Mouse (Mus musculus): Measurements from ENCODE around the gene Wipf1. TPM values are rescaled to one million over a fixed set of nuclear protein-coding genes. Genes with fewer than 3 reads are reported as not detected.

The Wipf1 gene
- total RNA-seq, 2 experiments from 2014 or later: 17.4 to 19.8 TPM

- no peak for DNase-seq
- intact Hi-C loops (cut with DNase I; ENCODE audit: low total_unique reads): no loop called here
These were observed 19.0 kb upstream of the Wipf1 start for GRCm38 (mm10) chr2:73548542-73548941.

- DNase-seq: no peak
- intact Hi-C loops (cut with DNase I; ENCODE audit: low total_unique reads): no loop called here
These were observed 17.7 kb upstream of the Wipf1 start for GRCm38 (mm10) chr2:73547256-73547655.

GRCm38 (mm10) chr2:73545556-73545955, 16.0 kb upstream of the Wipf1 start:
- no peak for DNase-seq
- intact Hi-C loops (cut with DNase I; ENCODE audit: low total_unique reads): no loop called here

GRCm38 (mm10) chr2:73540450-73541162, 11.1 kb upstream of the Wipf1 start:
- DNase-seq: no peak
- intact Hi-C loops (cut with DNase I; ENCODE audit: low total_unique reads): no loop called here

GRCm38 (mm10) chr2:73539697-73540096, 10.2 kb upstream of the Wipf1 start:
- DNase-seq: no peak
- intact Hi-C loops (cut with DNase I; ENCODE audit: low total_unique reads): no loop called here

- intact Hi-C loops (cut with DNase I; ENCODE audit: low total_unique reads): no loop called here
- DNase-seq: no peak
These were observed 9.6 kb upstream of the Wipf1 start for GRCm38 (mm10) chr2:73539141-73539540.

GRCm38 (mm10) chr2:73538590-73538989, 9.1 kb upstream of the Wipf1 start:
- intact Hi-C loops (cut with DNase I; ENCODE audit: low total_unique reads): no loop called here
- DNase-seq: no peak

- DNase-seq: no peak
- intact Hi-C loops (cut with DNase I; ENCODE audit: low total_unique reads): no loop called here
These were observed 6.7 kb upstream of the Wipf1 start for GRCm38 (mm10) chr2:73536091-73536783.

- DNase-seq: no peak
- intact Hi-C loops (cut with DNase I; ENCODE audit: low total_unique reads): loop anchor here (5.0 kb wide), 1 partner anchor 42 kb away; no protein-coding TSS in a partner anchor
These were observed 5.2 kb upstream of the Wipf1 start for GRCm38 (mm10) chr2:73534720-73535119.

- intact Hi-C loops (cut with DNase I; ENCODE audit: low total_unique reads): loop anchor here (5.0 kb wide), 1 partner anchor 38 kb away; no protein-coding TSS in a partner anchor
- DNase-seq: no peak
These were observed 953 bp upstream of the Wipf1 start for GRCm38 (mm10) chr2:73530487-73530886.

- intact Hi-C loops (cut with DNase I; ENCODE audit: low total_unique reads): no loop called here
- DNase-seq: peak; percentile 38
These were observed 798 bp downstream of the Wipf1 start for GRCm38 (mm10) chr2:73528516-73529355.

- DNase-seq: no peak
- intact Hi-C loops (cut with DNase I; ENCODE audit: low total_unique reads): no loop called here
These were observed 1.6 kb downstream of the Wipf1 start for GRCm38 (mm10) chr2:73527956-73528355.

GRCm38 (mm10) chr2:73526691-73527090, 2.8 kb downstream of the Wipf1 start:
- DNase-seq: peak; percentile 65

GRCm38 (mm10) chr2:73522891-73523290, 6.6 kb downstream of the Wipf1 start:
- intact Hi-C loops (cut with DNase I; ENCODE audit: low total_unique reads): no loop called here
- DNase-seq: no peak

More at GRCm38 (mm10) chr2:73526691-73527090, 2.8 kb downstream of the Wipf1 start:
- intact Hi-C loops (cut with DNase I; ENCODE audit: low total_unique reads): no loop called here

GRCm38 (mm10) chr2:73522336-73522735, 7.2 kb downstream of the Wipf1 start:
- intact Hi-C loops (cut with DNase I; ENCODE audit: low total_unique reads): no loop called here
- DNase-seq: no peak

- intact Hi-C loops (cut with DNase I; ENCODE audit: low total_unique reads): no loop called here
- no peak for DNase-seq
These were observed 7.8 kb downstream of the Wipf1 start for GRCm38 (mm10) chr2:73521737-73522136.

- intact Hi-C loops (cut with DNase I; ENCODE audit: low total_unique reads): no loop called here
- DNase-seq: no peak
These were observed 10.6 kb downstream of the Wipf1 start for GRCm38 (mm10) chr2:73518966-73519365.

GRCm38 (mm10) chr2:73518311-73518710, 11.2 kb downstream of the Wipf1 start:
- intact Hi-C loops (cut with DNase I; ENCODE audit: low total_unique reads): no loop called here
- no peak for DNase-seq

- DNase-seq: no peak
- intact Hi-C loops (cut with DNase I; ENCODE audit: low total_unique reads): no loop called here
These were observed 15.4 kb downstream of the Wipf1 start for GRCm38 (mm10) chr2:73514178-73514577.

GRCm38 (mm10) chr2:73513204-73513749, 16.3 kb downstream of the Wipf1 start:
- no peak for DNase-seq
- intact Hi-C loops (cut with DNase I; ENCODE audit: low total_unique reads): no loop called here
